Mouse (Mus musculus) liver, embryonic 14.5 days (tissue): ENCODE measurements around the gene Taf10.

Experiments
- CTCF ChIP-seq: IDR thresholded peaks from 2 replicates; pipeline ENCODE4 v1.5.1; 2016; ENCODE audit warnings: antibody characterized with exemption, low read depth, control low read depth
- EP300 ChIP-seq: IDR thresholded peaks from 2 replicates; pipeline ENCODE4 v1.6.1; 2016; ENCODE audit warnings: antibody characterized with exemption, low read depth

GRCm38 (mm10) chr7:105786506-105787284, 42.5 kb upstream of the Taf10 start:
- no peak for TF ChIP-seq CTCF
- TF ChIP-seq EP300: no peak
